Mouse (Mus musculus) liver, adult 2 months (tissue): Measurements from ENCODE around the gene Prr7. TPM values are rescaled to one million over a fixed set of nuclear protein-coding genes. Genes with fewer than 3 reads are reported as not detected.
"Not testable (repeated sequence)": the region's sequence is repeated elsewhere in the genome, so short reads cannot be mapped to it uniquely, and the experiment has no call there.

Experiments
- DNase-seq: peaks from one replicate; pipeline ENCODE4 v3.0.0-alpha.2; 2011; ENCODE audit warnings: low read depth, low spot score; ENCODE audit errors: extremely low read depth
- H3K27ac ChIP-seq: fragments of 200-500 bp; replicated peaks from 2 replicates; pipeline ENCODE4 v1.5.1; 2012; ENCODE audit warnings: low read depth, mild to moderate bottlenecking, control low read depth, inconsistent platforms, low read length; ENCODE audit not compliant: insufficient read depth
- H3K27me3 ChIP-seq: fragments of 200-500 bp; 2 replicates; pipeline ENCODE4 v1.6.1; 2012; ENCODE audit warnings: mild to moderate bottlenecking, moderate library complexity, low read length, inconsistent platforms; ENCODE audit not compliant: control insufficient read depth, insufficient read depth
- H3K36me3 ChIP-seq: fragments of 200-500 bp; 2 replicates; pipeline ENCODE4 v1.6.1; 2012; ENCODE audit warnings: low read length, inconsistent platforms; ENCODE audit not compliant: control insufficient read depth, insufficient read depth
- H3K4me1 ChIP-seq: fragments of 200-500 bp; 2 replicates; pipeline ENCODE4 v1.6.1; 2011; ENCODE audit warnings: low read length; ENCODE audit not compliant: control insufficient read depth, insufficient read depth
- H3K4me3 ChIP-seq: fragments of 200-500 bp; 2 replicates; pipeline ENCODE4 v1.5.1; 2011; ENCODE audit warnings: low read depth, mild to moderate bottlenecking, control low read depth, low read length, moderate library complexity; ENCODE audit not compliant: insufficient read depth
- H3K79me2 ChIP-seq: fragments of 200-500 bp; 2 replicates; pipeline ENCODE4 v1.6.1; 2012; ENCODE audit warnings: inconsistent platforms, mild to moderate bottlenecking, low read length, moderate library complexity; ENCODE audit not compliant: control insufficient read depth, insufficient read depth
- H3K9ac ChIP-seq: fragments of 200-500 bp; 2 replicates; pipeline ENCODE4 v1.6.1; 2012; ENCODE audit warnings: low read depth, mild to moderate bottlenecking, control low read depth, inconsistent platforms, low read length
- CTCF ChIP-seq: fragments of 200-500 bp; IDR thresholded peaks from 2 replicates; pipeline ENCODE4 v1.5.1; 2011; ENCODE audit warnings: low read depth, low read length, control low read depth
- POLR2A ChIP-seq: fragments of 200-500 bp; IDR thresholded peaks from 2 replicates; pipeline ENCODE4 v1.6.1; 2011; ENCODE audit warnings: low read length, control low read depth; ENCODE audit not compliant: insufficient read depth; ENCODE audit errors: extremely low read depth
- WGBS: fragments of 180-500 bp; shearing (Covaris S2); methylation state at CpG from one replicate; pipeline ENCODE4 v1.1.7; 2018; 5-methylcytosine and 5-hydroxymethylcytosine counted together
- polyA plus RNA-seq: library from polyadenylated mRNA; depleted of rRNA; stranded (reverse); fragments of >200 nt; gene quantifications from 2 replicates; pipeline ENCODE4 v1.2.3, GENCODE M21; 2012
- total RNA-seq: library from RNA; depleted of rRNA; stranded (reverse); fragments of >200 nt; gene quantifications from 2 replicates; pipeline ENCODE4 v1.2.3, GENCODE M21; 2014

Gene Prr7
- total and polyA plus RNA-seq, 2 experiments = 0.31 TPM; not detected in 1

DNA sequence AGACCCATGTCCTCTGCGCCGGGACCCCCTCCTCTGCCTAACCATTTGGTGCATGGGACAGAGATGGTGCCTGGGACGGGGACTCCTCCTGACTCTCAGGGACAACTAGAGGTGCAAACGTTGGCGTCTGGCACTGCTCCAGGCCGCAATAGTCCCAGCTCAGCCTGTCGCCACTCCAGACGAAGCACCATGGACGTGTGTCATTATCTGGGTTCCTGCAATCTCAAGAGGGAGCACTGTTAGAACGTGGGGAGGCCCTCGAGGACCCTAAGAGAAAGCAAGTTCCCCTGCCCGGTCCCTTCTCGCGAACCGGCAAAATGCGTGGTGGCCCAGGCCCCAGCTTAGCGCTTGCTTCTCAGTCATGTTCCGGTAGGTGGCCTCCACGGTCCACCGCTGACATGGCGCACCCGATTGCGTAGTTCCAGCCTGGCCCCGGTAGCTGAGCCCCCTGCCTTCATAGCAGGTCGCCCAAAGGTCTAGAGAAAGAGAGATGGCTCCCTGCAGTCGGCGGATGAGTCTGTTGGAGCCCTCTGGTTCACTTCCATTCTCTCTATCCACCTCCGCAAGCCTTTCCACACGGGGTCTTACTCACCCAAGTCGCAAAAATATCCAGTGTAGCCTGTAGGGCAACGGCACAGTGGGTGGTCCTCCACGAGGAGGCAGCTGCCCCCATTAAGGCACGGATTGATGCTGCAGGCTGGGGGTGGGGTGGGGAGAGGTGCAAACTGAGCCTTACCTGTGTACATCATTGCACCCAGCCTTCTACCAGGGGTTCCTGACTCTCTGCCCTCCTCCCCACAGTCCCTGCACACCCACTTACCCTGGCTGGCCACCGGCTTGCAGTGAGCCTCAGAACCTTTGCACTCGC, 42.9 kb upstream of the Prr7 start:
- Histone ChIP-seq H3K4me1 (peaks cover 2% of the 10 kb centered on the region; the same call in 1 of the 2 replicates), H3K4me3 (no peak overlapping the region; the same call in none of the 2 replicates), H3K9ac (peak overlapping the region; percentile 30; the same call in 1 of the 2 replicates), H3K79me2 (peaks cover 6% of the 10 kb centered on the region; the same call in 1 of the 2 replicates), H3K27me3 (no peaks in the 10 kb centered on the region), H3K27ac (no peak overlapping the region), H3K36me3 (peaks cover 6% of the 10 kb centered on the region; the same call in 1 of the 2 replicates)
- TF ChIP-seq POLR2A = no peak
- TF ChIP-seq CTCF = peak; percentile 75
- 62% methylated on average over 35 of the region's 35 CpGs for WGBS
- DNase-seq = no peak

DNA sequence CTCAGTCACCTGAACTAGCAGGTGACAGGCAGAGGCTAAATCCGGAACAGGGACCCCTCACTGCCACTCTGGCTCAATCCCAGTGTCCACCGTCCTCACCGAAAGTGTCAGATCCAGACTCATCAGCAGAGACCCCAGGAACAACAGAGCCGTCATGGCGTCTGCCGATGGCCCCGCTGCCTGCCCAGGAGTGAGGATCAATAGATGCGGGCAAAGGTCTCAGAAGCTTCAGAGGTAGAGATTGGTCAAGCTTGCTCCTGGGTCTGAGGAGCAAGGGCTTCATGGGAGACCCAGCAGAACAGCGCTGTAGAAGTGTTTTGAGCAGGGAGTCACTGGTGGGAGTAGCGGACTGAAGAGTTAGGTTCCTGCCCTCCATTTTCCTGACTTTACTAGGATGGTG, 37.5 kb upstream of the Prr7 start, which contains the start of gene F12:
Gene F12 (minus strand): TSS at position 181 of the 400 bp plus-strand sequence.
- Histone ChIP-seq H3K9ac (peak within 1 kb of the TSS; percentile 95), H3K4me3 (peak within 1 kb of the TSS; percentile 71), H3K4me1 (peaks cover 20% of the 10 kb centered on the region), H3K27ac (peak within 1 kb of the TSS; percentile 98), H3K79me2 (peaks cover 11% of the 10 kb centered on the region; the same call in 1 of the 2 replicates), H3K36me3 (peaks cover 4% of the 10 kb centered on the region; the same call in 1 of the 2 replicates), H3K27me3 (no peaks in the 10 kb centered on the region)
- TF ChIP-seq POLR2A (peak; percentile 84), CTCF (no peak)
- peak; percentile 83 for DNase-seq
- WGBS = 21% methylated on average over 10 of the region's 10 CpGs

DNA sequence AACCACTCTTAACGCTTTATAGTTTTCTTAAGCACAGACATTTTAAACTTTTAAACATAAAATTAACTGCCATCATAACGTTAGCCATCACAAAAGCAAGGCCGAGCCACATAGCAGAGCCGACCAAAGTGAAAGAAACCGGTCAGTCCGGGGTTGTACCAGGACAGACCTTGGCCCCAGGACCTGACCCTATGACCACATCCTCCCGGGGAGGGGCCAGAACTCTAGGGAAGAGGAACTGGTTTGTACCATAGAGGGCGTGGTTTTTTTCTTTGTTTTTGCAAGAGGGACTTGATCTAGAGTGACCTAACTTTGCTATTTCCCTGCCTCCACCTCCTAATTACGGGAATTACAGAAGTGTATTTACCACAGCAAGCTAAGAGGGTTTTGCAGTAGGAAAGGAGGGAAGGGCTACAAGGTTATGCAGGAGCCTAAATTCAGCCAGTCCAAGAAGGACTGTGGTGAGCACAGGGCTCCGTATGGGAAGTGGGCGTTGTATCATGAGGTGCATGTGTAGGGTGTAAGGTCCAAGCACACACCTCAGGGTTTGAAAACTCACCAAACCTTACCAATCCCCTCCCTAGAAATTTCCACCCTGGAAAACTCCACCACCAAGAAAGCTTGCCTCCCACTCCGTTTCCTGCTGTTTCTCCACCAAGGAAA, 34.7 kb upstream of the Prr7 start:
- Histone ChIP-seq H3K9ac (peak overlapping the region; percentile 63), H3K79me2 (peaks cover 11% of the 10 kb centered on the region; the same call in 1 of the 2 replicates), H3K36me3 (no peaks in the 10 kb centered on the region; the same call in 1 of the 2 replicates), H3K27ac (peak overlapping the region; percentile 93), H3K27me3 (no peaks in the 10 kb centered on the region), H3K4me3 (peak overlapping the region; percentile 31), H3K4me1 (peaks cover 18% of the 10 kb centered on the region)
- TF ChIP-seq CTCF (no peak), POLR2A (no peak)
- 19% methylated on average over 12 of the region's 12 CpGs for WGBS
- DNase-seq = peak; percentile 95

DNA sequence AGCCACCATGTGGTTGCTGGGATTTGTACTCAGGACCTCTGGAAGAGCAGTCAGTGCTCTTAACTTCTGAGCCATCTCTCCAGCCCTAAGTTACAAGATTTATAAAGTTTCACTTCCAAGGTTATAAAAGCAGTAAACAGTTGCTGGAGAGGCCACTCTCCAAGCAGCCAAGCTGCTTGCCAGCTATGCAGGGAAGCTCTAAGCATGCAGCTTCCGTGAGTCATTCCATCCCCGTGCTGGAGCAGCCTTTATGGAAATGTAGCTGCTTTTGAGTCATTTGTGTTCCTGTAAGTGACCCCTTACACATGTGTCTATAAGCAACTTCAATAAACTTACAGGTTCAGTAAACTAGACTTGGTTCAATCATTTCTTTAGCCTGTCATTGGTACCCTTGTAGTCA, 33.5 kb upstream of the Prr7 start:
- no peak for DNase-seq
- 82% methylated on average over 2 of the region's 2 CpGs for WGBS
- Histone ChIP-seq H3K27me3 (no peaks in the 10 kb centered on the region), H3K4me1 (peaks cover 18% of the 10 kb centered on the region), H3K36me3 (no peaks in the 10 kb centered on the region), H3K27ac (no peak overlapping the region), H3K4me3 (no peak overlapping the region), H3K79me2 (peaks cover 11% of the 10 kb centered on the region; the same call in 1 of the 2 replicates), H3K9ac (no peak overlapping the region)
- TF ChIP-seq CTCF = no peak
- TF ChIP-seq POLR2A = no peak

DNA sequence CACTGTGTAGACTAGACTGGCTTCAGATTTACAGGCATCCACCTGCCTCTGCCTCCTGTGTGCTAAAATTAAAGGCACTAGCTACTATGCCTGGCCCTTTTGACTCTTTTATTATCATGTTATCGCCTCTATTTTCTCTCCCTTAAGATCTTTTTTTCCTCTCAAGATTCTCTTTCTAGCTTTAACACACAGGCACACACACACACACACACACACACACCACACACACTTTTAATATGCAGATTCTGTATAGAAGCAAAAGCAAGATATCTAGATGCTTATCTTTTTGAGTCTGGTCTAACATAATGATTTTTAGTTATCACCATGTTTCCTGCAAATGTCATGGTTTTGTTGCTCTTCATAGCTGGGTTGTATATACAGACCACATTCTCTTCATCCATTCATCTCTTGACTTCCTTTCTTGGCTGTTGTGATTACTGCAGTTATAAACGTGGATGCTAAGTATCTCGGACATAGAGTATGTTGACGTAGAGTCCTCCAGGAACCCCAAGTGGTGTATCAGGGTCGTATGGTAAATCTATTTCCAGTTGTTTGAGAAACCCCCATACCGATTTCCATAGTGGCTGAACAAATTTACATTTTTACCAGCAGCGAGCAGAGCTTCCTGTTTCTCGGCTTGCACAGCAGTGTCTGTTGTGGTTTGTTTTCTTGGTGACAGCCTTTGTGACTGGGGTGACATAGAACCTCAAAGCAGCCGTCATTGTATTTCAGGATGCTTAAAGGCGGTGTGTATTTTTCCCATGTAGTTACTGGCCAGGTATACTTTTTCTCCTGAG, 32.0 kb upstream of the Prr7 start:
- H3K79me2 ChIP-seq = no peaks in the 10 kb centered on the region; the same call in 1 of the 2 replicates
- H3K27ac ChIP-seq = no peak overlapping the region
- DNase-seq = no peak
- no peaks in the 10 kb centered on the region for H3K36me3 ChIP-seq
- no peak overlapping the region for H3K9ac ChIP-seq
- WGBS = 78% methylated on average over 10 of the region's 10 CpGs
- H3K4me3 ChIP-seq = no peak overlapping the region
- H3K4me1 ChIP-seq = peaks cover 18% of the 10 kb centered on the region
- no peaks in the 10 kb centered on the region for H3K27me3 ChIP-seq
- TF ChIP-seq POLR2A = no peak
- TF ChIP-seq CTCF = no peak

DNA sequence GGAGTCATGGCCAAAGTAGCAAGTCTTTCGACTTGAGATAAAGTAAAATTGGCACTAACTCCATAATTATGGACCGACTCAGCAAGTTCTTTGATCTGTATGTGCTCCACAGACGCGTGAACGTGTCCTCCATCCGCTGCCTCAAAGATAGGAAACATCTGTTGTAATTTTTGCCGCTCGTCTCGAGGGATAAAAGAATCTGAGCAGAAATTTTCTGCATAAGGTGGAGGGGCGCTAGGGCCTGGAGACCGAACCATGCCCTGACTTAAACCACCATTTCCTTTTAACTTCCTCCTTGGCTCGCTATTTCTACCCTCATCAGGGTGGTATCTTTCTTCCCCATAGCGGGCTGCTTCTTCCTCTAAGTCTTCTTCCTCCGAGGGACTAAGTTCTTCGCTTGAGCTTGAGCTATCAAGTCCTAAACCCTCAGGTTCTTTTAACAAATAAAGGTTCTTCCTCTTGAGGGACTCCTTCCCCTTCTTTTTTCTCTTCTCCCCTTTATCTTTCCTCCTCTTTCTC, 26.9 kb upstream of the Prr7 start:
- not testable (repeated sequence) for H3K27ac ChIP-seq
- 89% methylated on average over 15 of the region's 15 CpGs for WGBS

More for the DNA sequence above, 26.9 kb upstream of the Prr7 start:
- not testable (repeated sequence) for H3K27me3 ChIP-seq, H3K36me3 ChIP-seq, H3K79me2 ChIP-seq, DNase-seq, H3K4me1 ChIP-seq, H3K4me3 ChIP-seq, H3K9ac ChIP-seq
